Mouse (Mus musculus) thymus, adult 2 months (tissue): Measurements from ENCODE around the gene Rps5.

Source experiments
- CTCF ChIP-seq: fragments of 200-500 bp; IDR thresholded peaks from 2 replicates; pipeline ENCODE4 v1.5.1; 2012; ENCODE audit warnings: mild to moderate bottlenecking, control low read depth, low read length, moderate library complexity, borderline replicate concordance; ENCODE audit not compliant: control insufficient read depth, poor library complexity, insufficient read depth; ENCODE audit errors: extremely low read depth
- POLR2A ChIP-seq: fragments of 200-500 bp; IDR thresholded peaks from 2 replicates; pipeline ENCODE4 v1.6.1; 2012; ENCODE audit warnings: mild to moderate bottlenecking, low read length, control low read depth, moderate library complexity; ENCODE audit not compliant: control insufficient read depth, poor library complexity, insufficient read depth; ENCODE audit errors: extremely low read depth

DNA sequence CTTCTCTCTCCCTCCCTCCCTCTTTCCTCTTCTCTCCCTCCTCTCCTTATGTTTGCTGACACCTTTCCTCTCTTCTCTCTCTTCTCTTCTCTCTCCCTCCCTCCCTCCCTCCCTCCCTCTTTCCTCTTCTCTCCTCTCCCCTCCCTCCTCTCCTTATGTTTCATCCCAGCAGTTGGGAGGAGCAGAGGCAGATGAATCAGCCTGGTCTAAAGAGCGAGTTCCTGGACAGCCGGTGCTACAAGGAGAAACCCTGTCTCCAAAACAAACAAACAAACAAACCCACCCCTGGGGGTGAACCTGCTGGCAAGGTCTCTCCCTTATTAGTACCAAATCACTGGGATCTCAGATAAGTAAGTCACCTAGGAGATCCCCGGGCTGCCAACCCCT is 779 bp upstream of the Rps5 start:
- TF ChIP-seq POLR2A = no peak
- TF ChIP-seq CTCF = no peak
